Mouse (Mus musculus) bone marrow macrophage, adult 2 months (primary cell): ENCODE measurements around the gene Pip5k1b. TPM values are rescaled to one million over a fixed set of nuclear protein-coding genes. Genes with fewer than 3 reads are reported as not detected.

Experiments
- H3K27ac ChIP-seq: 2 replicates; pipeline ENCODE4 v1.5.1; 2012; ENCODE audit warnings: low read depth, low read length; ENCODE audit not compliant: insufficient read depth
- H3K4me1 ChIP-seq: 2 replicates; pipeline ENCODE4 v1.6.1; 2012; ENCODE audit warnings: low read length; ENCODE audit not compliant: control insufficient read depth, insufficient read depth
- H3K4me3 ChIP-seq: 2 replicates; pipeline ENCODE4 v1.5.1; 2012; ENCODE audit warnings: mild to moderate bottlenecking, low read length, moderate library complexity; ENCODE audit not compliant: insufficient read depth
- CTCF ChIP-seq: IDR thresholded peaks from 2 replicates; pipeline ENCODE4 v1.5.1; 2012; ENCODE audit warnings: low read depth, mild to moderate bottlenecking, low read length, moderate library complexity
- POLR2A ChIP-seq: IDR thresholded peaks from 2 replicates; pipeline ENCODE4 v1.6.1; 2012; ENCODE audit warnings: mild to moderate bottlenecking, low read depth, low read length, borderline replicate concordance
- polyA plus RNA-seq: library from polyadenylated mRNA; stranded (reverse); fragments of >200 nt; gene quantifications from 2 replicates; pipeline ENCODE4 v1.2.4, GENCODE M21; 2012; ENCODE audit not compliant: missing spikeins, insufficient read depth, insufficient read length

Pip5k1b gene
- polyA plus RNA-seq, 1 experiment = not detected

DNA sequence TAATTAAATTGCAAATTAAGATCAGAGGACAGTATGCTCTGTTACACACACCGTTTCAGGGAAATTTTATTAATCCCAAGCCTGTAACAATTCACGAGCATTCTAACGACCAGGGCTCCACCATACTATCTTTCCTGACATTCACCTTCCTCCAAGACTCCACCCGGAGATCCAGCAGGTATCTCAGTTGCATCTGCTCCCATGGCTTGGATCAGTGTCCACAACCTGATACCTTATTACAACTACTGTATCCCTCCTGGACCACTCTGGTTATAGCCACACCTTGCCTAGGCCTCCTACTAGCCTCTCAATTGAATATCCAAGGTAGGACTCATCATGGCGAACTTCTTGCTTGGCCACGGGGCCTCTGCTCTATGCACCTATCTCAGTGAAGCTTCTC lies 20.5 kb downstream of the Pip5k1b start:
- Histone ChIP-seq H3K27ac (no peak overlapping the region), H3K4me1 (no peaks in the 10 kb centered on the region), H3K4me3 (no peak overlapping the region)
- TF ChIP-seq POLR2A (no peak), CTCF (no peak)

DNA sequence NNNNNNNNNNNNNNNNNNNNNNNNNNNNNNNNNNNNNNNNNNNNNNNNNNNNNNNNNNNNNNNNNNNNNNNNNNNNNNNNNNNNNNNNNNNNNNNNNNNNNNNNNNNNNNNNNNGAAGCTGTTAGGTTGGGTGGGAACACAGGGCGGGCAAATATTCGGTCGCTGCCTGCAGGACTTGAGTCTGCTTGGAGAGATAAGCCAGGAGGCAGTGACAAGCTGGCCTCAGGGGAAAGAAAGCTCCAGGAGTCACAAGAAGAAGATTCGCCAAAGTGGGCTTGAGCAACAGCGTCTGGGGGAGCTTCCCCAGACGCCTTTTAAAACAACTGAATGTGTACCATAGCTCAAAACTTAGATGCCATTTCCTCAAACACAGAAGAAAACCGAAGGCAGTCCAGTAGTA lies 20.9 kb downstream of the Pip5k1b start:
- Histone ChIP-seq H3K27ac (no peak overlapping the region), H3K4me1 (no peaks in the 10 kb centered on the region), H3K4me3 (no peak overlapping the region)
- TF ChIP-seq CTCF (no peak), POLR2A (no peak)

DNA sequence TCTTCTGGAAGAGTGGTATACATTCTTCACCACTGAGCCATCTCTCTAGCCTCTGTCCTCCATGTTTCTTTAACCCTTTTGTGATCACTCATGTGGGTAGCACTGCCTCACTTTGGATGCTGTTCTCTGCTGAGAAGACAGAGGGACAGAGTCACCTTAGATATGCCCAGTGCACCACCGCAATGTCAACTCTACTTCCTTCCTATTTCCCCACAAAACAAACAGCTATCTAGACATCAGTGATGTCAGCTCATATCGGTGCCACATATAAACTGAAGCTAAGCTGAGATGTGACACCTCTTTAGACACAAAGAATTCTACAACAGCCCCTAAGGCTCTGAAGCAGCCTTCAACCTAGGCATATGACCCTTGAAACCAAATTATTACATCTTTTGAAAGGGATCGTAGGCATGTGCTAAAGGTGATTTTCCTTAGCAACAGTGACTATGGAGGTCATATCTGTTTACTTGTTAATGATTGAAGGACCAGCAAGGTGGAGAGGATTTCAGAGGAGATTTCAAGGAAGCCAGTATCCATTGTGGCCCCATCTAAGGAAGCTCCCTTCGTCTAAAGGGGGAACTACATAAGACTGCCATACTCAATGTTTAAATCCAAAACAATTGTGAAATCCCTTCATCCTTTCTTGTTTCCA lies 26.6 kb downstream of the Pip5k1b start:
- Histone ChIP-seq H3K4me1 (peaks cover 17% of the 10 kb centered on the region), H3K27ac (no peak overlapping the region), H3K4me3 (no peak overlapping the region)
- TF ChIP-seq CTCF = no peak
- no peak for TF ChIP-seq POLR2A

DNA sequence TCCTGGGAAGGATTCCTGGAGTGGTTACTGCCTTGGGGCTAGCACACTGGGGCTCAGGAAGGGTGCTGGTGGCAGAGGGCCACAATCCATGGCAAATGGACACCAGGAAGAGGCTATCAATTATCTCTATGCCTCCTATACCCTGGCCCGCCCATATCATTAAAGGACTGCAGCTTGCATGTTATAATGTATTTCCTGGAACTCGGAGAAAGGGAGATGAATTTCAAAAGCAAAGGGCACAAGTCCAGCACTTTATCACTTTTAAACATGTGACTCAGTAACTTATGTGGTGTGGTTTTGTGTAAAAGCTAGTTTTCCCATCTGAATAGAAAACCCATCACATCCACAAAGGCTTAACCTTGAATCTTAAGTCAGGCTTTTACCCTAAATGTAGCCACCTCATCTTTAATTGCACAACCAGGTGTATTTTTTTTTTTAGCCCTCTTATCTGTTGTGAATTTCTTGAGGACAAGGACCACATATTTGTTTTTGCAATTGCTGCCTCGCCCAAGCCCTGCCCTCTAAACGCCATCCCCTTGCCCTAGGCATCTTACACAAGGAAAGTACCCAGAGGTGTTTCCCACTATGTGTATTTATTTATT lies 27.4 kb downstream of the Pip5k1b start:
- Histone ChIP-seq H3K4me1 (peaks cover 17% of the 10 kb centered on the region), H3K4me3 (no peak overlapping the region), H3K27ac (no peak overlapping the region)
- TF ChIP-seq CTCF (no peak), POLR2A (no peak)

DNA sequence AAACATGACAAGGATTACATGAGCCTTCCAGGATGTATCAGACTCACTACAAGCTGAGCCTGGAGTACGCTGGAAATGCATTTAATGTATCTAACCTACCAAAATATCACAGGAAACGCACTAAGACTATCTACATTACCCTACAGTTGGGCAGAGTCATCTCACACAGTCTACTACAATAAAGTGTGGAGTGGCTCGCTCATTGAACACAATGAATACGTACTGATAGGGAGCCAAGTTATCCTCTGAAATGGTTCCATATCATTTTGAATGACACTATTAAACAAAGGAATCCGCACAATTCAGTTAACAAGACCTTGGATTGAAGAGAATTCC lies 28.1 kb downstream of the Pip5k1b start:
- TF ChIP-seq CTCF = no peak
- no peak for TF ChIP-seq POLR2A
- H3K4me3 ChIP-seq = no peak overlapping the region
- no peak overlapping the region for H3K27ac ChIP-seq
- H3K4me1 ChIP-seq = peaks cover 17% of the 10 kb centered on the region

DNA sequence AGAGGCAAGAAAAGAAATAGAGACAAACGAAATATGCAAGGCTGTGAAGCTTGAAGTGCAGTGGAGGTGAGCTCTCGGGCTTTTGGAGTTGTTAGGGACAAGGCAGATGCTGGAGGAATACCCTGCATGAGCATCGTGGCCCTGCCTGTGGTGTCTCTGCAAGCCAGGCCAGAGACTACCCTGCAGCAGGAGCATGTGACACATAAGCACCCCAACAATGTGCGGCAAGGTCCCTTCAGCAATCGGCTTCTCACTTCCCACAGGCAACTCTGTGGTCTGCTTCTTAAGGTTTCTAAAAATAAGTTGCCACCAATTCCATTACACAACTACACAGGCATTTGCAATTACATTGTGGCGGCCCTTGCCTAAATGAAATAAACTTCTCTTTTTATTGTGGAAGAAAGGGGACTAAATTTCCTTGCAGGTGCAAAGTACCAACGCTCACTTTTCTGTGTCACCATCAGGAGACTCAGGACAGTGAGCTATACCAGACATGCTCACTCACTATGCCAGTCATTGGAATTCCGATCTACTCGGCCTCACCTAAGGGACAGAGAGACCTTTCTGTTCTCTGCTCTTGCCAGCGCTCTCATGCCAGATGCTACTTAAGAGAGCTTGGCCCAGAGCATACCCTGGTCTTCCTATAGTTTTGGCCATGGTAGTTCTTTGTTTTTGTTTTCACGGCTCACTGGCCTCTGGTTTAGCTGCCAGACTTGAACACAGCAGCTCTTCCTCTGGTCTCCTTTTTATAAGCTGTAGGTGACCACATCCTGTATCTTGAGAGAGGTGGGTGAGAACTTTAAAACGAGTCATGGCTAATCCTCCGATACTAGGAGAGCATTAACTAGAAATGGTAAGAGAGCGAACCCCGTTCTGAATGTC lies 28.7 kb downstream of the Pip5k1b start:
- no peak overlapping the region for H3K4me3 ChIP-seq
- H3K27ac ChIP-seq = 0 out of 2 replicates have a peak overlapping the region, but pooled peaks have one; percentile 10
- no peak for TF ChIP-seq CTCF
- no peak for TF ChIP-seq POLR2A
- peaks cover 17% of the 10 kb centered on the region for H3K4me1 ChIP-seq

DNA sequence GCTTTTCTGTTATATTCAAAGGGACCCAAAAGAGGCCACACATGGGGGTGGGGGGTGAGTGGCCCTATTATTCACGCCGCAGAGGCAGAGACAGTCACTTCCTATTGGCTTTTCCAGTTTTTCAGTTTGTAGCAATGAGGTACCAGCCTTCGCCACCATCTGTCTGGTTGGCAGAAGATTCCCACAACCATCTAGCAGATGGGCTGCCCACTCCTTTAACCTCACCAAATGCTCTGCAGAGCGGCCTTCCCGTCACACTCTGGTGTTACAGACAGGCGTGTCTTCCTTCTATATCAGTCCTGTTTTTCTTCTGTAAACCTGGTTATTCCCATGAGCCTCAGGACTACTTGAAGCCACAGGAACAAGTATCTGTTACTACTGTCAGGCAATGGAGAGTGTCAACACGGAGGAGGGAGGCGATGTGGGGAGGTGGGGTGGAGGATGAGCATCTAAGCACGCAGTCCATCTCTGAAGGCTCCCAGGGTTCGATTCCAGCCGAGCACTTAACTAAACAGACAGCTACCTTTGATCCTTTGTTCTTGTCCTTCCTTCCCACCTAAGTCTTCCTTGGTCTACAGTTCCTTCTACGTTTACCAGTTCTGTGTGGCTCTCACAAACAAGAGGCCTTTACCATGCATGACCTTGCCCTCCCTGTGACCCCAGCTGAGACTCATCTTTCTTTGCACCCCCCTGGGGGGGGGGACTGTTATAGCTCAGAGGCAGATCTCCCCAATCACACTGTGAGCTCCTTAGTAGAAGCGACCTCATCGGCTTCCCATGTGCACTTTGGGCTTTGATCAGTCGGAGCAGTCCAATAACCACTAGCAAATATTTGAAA lies 32.0 kb downstream of the Pip5k1b start:
- no peak overlapping the region for H3K27ac ChIP-seq
- H3K4me3 ChIP-seq = no peak overlapping the region
- TF ChIP-seq CTCF (no peak), POLR2A (no peak)
- peaks cover 11% of the 10 kb centered on the region for H3K4me1 ChIP-seq

DNA sequence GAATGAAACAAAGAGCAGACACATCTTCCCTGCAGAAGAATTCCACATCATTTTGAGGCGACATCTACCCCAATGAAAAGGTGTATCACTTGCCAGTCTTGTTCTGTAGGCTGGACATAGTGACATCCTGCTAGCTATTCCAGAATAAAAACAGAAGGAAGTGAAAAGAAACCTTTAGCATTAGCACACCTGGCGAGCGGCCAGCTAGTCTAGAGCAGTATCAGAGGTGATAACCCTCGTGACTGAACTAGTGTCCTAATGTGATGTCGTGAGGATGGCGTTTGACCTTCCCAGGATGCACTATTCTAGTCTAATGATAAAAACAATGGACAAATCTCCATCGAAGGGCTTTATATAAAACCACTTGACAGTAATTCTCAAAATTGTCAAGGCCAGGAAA lies 33.7 kb downstream of the Pip5k1b start:
- H3K4me3 ChIP-seq = no peak overlapping the region

DNA sequence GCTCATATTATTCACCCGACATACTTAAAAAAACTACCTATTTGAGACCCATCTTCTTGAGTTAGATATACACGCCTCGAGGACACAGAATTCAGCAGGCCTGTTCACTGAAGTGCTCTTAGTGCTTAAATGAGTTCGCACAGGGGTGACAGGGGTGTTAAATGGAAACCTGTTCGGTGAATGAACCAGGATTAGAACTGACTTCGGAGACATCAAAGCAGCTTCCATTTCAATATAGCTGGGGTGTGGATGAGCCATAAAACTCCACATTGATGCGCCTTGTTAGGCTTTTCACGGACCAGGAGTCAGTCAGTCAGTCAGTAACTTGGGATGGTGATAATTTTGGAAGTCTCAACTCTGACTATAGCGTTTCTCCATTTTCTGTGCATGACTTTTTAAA lies 34.5 kb downstream of the Pip5k1b start:
- no peak overlapping the region for H3K4me3 ChIP-seq
- no peaks in the 10 kb centered on the region for H3K4me1 ChIP-seq
- H3K27ac ChIP-seq = no peak overlapping the region
- TF ChIP-seq CTCF (no peak), POLR2A (no peak)

More for the DNA sequence above, 33.7 kb downstream of the Pip5k1b start:
- Histone ChIP-seq H3K4me1 (peaks cover 6% of the 10 kb centered on the region), H3K27ac (no peak overlapping the region)
- no peak for TF ChIP-seq CTCF
- no peak for TF ChIP-seq POLR2A
